Mouse (Mus musculus): ENCODE measurements around the gene Boc.
A peak's percentile ranks its signal among the peaks of the same experiment; 100 is the strongest.

Gene Boc

GRCm38 (mm10) chr16:44527218-44527905 is 31.3 kb downstream of the Boc start:
- no peak for DNase-seq (ENCODE audit: low read depth, low spot score)

- DNase-seq (ENCODE audit: low read depth, low spot score), result no peak
Observed at GRCm38 (mm10) chr16:44526689-44527088, 32.0 kb downstream of the Boc start.

DNA sequence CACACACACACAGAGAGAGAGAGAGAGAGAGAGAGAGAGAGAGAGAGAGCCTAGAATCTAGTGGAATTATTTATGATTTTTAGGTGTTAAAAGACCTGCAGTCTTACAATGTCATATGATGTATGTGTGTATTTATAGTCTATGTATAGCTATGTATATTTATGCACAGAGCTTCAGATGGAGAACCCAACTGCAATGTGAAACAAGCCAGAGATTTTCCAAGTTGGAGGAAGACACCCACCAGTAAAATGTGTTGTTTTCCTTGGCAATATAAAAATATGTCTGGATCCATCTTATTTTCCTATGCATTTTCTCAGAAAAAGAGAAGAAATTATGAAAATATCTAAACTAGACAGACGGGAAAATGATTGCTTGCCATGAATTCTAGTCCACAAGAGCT is 32.7 kb downstream of the Boc start:
- no peak for DNase-seq (ENCODE audit: low read depth, low spot score)

DNA sequence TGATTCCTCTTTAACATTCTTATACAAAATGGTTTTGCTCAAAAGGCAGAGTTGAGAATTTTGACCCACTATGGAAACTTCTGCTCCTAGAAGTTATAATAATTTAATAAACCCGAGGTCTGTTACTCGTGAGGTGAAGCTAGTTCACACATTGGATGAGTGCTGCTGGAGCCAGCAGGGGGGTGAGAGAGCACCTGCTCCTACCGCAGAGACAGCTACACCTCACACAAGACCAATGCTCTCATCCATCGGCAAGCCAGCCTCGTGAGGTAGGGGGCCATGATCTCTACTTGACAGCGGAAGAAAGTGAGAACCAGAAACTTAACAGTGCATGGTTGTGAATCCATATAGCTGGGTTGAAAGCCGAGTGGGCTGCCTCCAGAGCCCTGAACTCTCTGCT is 35.1 kb downstream of the Boc start:
- no peak for DNase-seq (ENCODE audit: low read depth, low spot score)

- no peak for DNase-seq (ENCODE audit: low read depth, low spot score)
Observed at GRCm38 (mm10) chr16:44516498-44516897, 42.2 kb downstream of the Boc start.

DNA sequence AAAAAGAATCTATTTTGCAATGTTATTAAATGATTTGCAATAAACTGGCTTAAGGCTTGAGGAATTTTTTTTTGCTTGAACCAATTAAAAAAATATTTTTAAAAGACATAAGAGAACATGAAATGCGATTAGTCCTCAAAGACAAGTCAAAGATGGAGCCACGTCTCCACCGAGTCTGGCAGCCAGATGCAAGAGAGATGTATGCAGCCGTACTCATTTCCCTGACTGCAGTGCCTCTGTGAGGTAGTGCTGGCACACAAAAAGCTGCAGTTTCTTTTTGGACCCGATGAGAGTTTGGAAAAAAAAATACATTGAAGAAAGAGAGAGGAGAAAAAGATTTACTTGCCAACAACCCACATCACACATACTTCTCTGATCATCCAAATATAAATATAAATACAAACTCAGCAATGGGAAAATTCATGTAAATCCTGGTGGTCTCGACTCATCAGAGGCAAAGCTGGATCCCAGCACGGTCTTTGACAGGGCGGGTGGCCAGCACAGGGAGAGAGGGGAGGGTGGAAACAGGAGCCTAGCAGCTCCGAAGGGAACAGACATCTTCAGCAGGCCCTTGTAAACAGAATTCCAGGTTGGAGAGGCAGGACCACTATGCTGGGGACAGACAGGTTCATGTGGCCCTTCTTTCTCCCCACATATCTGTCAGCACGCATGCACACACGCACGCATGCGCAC is 48.0 kb downstream of the Boc start:
- DNase-seq (ENCODE audit: low read depth, low spot score), result no peak

DNA sequence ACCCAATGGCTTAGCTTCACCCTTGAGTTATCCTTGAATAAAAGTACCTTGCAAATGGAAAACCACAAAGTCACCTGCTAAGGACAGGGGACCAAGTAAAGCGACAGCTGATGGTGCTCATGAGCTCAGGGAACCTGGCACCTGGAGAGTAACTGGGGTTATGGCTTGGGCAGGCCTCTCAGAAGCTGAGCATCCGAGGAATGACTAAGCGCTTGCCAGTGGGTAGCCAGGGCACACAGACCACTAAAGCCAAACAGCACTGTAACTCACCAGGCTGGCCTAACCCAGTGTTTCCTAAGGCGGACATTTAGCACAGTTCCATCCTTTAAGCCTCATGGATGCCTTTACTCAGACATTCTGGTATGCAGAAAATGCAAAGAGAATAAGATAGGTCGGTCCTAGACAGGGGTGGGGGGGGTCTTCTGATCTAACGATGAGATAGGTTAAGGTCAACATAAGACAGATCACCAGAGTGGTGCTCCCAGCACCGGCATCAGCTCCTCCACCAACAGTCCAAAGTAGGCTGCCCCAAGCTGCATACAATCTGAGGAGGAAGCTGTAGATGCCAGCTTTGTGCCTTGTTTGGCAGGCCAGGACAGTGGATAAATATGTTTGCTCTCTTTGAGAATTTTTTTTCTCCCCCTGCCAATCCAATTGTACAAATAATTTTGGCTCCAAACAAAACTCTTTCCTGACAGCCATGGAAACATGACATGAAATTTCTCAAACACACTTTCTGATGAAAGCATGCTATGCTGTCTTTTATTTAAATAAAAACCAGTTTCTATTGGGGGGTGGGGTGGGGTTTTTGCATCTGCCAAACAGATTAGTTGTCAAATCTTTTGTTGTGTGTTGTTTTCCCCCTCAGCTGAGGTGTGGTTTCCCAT is 49.0 kb downstream of the Boc start:
- no peak for DNase-seq (ENCODE audit: low read depth, low spot score)

- DNase-seq (ENCODE audit: low read depth, low spot score), result no peak
Observed at GRCm38 (mm10) chr16:44508772-44509171, 49.9 kb downstream of the Boc start.

DNA sequence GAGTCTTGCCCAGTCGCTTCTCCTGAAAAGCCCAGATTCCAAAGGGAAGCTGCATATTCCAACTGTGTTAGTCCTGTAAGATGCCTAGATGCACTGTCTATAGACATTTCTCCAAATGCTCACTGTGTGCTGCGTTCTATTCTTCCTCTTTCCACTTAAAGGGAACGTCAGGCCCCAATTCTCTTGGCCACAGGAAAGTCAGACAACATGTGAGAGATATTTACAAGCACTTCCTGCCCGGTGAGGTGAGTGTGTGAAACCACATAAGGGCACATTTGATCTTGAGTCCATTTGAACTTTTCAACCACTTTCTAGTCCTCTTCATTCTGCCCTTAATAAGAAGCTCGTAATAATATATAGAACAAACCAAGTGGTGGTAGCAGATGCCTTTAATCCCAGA is 50.7 kb downstream of the Boc start:
- peak; percentile 17 for DNase-seq (ENCODE audit: low read depth, low spot score)

DNA sequence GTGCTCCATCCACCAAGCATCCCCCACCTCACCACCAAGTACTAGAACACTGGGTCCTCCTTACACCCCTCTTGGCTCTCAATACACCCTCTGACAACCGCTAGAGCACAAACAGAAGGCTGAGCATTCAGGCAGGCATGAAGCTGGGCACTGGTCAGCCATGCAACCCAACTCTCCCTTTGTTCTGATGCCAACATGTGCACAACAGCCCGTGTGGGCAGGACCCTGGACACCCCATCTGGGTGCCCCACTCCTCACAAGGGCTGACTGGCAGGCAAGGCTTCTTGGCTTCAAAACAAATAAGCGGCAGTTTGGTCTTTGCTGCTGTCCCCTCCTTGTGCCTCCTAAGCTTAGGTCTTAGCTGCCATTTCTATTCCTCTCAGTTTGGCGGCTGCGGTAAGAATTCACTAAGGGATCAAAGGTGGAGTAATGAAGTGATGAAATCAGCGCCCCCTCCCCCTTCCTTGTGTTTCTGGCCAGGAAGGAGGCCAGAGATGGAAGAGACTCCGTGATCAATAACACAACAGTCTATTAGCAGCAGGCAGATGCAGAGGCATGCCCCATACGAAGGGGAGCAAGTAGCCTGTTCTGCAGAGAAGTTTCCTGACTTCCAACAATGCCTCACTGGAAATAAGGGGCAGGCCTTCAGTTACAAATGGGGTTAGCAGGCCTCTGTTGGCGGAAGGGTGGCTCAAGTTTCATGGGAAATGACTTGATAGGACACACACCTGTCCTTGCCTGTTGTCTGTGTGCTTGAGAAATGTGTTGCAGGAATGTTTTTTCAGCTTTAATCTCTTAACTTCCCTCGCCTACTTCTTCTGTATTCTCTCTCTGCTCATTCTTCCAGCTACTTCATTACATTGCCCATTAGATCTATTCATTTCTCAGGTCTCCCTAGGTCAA is 51.4 kb downstream of the Boc start:
- no peak for DNase-seq (ENCODE audit: low read depth, low spot score)

DNA sequence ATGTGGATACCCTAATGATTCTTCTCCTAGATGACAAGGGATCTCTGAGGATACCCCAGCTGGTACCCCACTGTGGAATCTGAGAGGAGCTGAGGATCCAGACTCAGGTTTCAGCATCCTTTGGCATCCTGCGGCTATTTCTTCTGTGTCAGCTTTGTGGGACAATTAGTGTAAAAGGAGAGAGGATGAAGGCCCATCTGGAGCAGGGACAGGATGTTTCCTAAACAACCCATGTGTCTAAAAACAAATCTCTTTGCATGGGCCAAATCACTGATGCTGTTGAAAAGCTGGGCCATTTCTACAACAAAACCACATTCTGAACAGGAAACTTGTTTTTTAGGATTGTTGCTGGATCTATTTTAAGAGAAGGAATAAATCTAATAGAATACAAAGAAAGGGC is 53.5 kb downstream of the Boc start:
- no peak for DNase-seq (ENCODE audit: low read depth, low spot score)

DNA sequence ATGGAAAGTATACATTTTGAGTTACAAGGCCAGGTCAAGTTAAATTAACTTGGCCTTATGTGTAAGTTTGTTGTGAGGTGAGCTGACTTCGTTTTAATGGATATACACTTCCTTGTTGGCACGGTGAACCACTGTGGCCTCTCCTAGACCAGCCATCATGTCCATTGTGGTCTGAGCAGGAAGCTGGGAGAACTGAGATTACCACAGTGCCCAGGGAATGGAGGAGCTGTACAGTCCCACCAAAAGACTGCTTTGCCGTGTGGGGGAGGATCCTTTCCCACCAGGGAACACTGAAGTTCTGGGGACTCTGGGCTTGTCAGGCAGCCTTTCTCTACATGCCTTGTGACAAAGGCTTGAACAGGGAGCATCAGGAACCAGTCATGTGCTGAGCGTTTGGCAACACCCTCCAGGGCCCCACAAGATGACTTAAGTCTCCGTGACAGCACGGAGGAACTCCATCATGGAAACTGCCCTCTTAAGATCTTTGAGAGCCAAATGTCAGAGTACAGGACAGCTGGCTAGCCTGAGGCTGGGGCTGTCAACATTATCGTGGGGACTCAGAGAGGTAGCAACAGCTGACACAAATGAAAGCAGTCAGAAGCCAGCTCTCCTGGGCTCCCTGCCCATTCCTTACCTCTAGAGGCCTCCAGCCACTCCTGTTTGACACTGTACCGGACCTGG is 55.7 kb downstream of the Boc start:
- no peak for DNase-seq (ENCODE audit: low read depth, low spot score)

- no peak for DNase-seq (ENCODE audit: low read depth, low spot score)
Observed at GRCm38 (mm10) chr16:44502325-44502724, 56.4 kb downstream of the Boc start.

DNA sequence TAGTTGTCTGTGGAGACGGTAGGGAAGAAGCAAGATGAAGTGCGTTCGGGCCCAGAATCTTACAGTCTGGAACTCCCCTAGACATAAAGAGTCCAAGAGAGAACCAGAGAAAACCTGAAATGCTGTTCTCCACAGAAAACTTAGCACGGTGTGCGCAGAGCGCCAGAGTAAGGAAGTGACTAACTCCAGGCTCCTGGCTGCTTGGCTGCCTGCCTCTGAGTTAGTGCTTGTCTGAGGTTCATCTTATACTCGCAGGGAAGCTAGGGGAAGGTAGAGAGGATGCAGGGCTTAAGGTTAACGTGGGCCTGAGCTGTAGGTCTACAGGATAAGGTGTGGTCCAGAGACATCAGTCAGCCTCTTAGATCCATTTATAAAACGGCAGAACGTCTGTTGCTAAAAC is 56.9 kb downstream of the Boc start:
- DNase-seq (ENCODE audit: low read depth, low spot score), result no peak

DNA sequence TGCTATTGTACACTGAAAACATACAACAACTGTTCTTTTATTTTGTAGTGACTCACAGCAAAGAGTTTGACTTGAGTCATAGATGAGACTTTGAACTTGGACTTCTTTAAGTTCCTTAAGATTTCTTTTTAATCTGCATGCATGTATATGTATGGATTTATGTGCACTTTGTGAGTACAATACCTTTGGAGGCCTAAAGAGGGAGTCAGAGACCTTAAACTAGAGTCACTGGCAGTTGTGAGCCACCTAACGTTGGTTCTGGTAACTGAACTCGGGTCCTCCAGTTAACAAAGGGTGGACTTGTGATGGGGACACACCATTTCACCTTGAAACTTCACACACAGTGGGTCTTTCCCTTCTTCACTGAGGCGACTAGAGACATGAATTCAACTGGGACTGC is 60.2 kb downstream of the Boc start:
- no peak for DNase-seq (ENCODE audit: low read depth, low spot score)

- peak; percentile 43 for DNase-seq (ENCODE audit: low read depth, low spot score)
Observed at GRCm38 (mm10) chr16:44496971-44497464, 61.7 kb downstream of the Boc start.

GRCm38 (mm10) chr16:44494441-44495108 is 64.1 kb downstream of the Boc start:
- no peak for DNase-seq (ENCODE audit: low read depth, low spot score)

GRCm38 (mm10) chr16:44493868-44494267 is 64.8 kb downstream of the Boc start:
- no peak for DNase-seq (ENCODE audit: low read depth, low spot score)

GRCm38 (mm10) chr16:44492706-44493105 is 66.0 kb downstream of the Boc start:
- DNase-seq (ENCODE audit: low read depth, low spot score), result no peak

- DNase-seq (ENCODE audit: low read depth, low spot score), result no peak
Observed at GRCm38 (mm10) chr16:44492151-44492550, 66.5 kb downstream of the Boc start.

Measured in CD4-positive helper T cell, adult 2 months (primary cell).